16 mouse cellular contexts compared by ENCODE assay signal in the genomic region with DNA sequence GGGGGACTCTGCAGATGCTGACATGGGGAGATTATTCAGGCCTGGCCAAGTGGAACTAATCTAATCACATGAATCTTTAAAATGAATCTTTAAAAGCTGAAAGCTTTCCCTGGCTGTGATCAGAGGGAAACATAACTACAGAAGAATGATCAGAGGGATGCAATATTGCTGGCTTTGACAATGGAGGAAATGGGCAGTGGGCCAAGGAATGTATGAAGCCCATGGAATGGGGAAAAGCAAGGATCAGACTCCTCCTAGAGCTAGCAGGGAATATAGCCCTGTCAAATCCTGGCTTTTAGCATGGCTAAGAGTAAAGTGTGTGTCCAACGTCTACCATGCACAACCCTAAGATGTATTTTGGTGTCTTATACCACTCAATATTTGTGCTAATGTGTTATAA.
DNase-seq lines count a peak whose midpoint lies in the region; ATAC-seq and TF ChIP-seq lines count a peak whose summit lies in the region.
"Had no signal": no experiment of that assay in that cellular context is flagged by ENCODE, and none has a peak within 500 bp of the region (broad histone marks: within the 10 kb centered on the region; RNA-seq: fewer than 3 reads in every experiment).

No protein-coding gene starts in this region.

- H3K4me2 ChIP-seq in heart, embryonic 11.5 days: no peak overlapping the region
- no peak overlapping the region for H3K4me2 ChIP-seq in midbrain, postnatal 0 days (ENCODE audit: low read depth, low read length, poor library complexity, severe bottlenecking)
- H3K4me2 ChIP-seq in midbrain, embryonic 15.5 days: no peak overlapping the region
- H3K4me2 ChIP-seq: liver, embryonic 12.5 days; neural tube, embryonic 12.5 days had no signal

- H3K9me3 ChIP-seq in heart, embryonic 11.5 days (replicated peaks; ENCODE audit: control insufficient read depth, low read length): no peaks in the 10 kb centered on the region
- no peaks in the 10 kb centered on the region for H3K9me3 ChIP-seq in midbrain, postnatal 0 days (ENCODE audit: low read length)
- no peaks in the 10 kb centered on the region for H3K9me3 ChIP-seq in midbrain, embryonic 15.5 days
- H3K9me3 ChIP-seq: liver, embryonic 12.5 days; neural tube, embryonic 12.5 days had no signal

- TF ChIP-seq CTCF in midbrain, postnatal 0 days (IDR thresholded peaks at IDR 0.05): no peak

- ATAC-seq in heart, embryonic 11.5 days (replicated peaks; ENCODE audit: insufficient number of reproducible peaks, low FRiP score, low TSS enrichment): no peak
- no peak for ATAC-seq in midbrain, postnatal 0 days (ENCODE audit: low FRiP score)
- no peak for ATAC-seq in midbrain, embryonic 15.5 days (replicated peaks)
- ATAC-seq: forebrain, embryonic 16.5 days; inflammation-experienced regulatory T-cells, adult 6 months; liver, embryonic 12.5 days had no signal

- 81% methylated on average over 1 of the region's 1 CpGs for WGBS in heart, embryonic 11.5 days (ENCODE audit: insufficient replicate concordance)
- 52% methylated on average over 1 of the region's 1 CpGs for WGBS in midbrain, postnatal 0 days
- 59% methylated on average over 1 of the region's 1 CpGs for WGBS in midbrain, embryonic 15.5 days

- no peak overlapping the region for H3K27ac ChIP-seq in heart, embryonic 11.5 days (ENCODE audit: low read depth, low read length)
- no peak overlapping the region for H3K27ac ChIP-seq in midbrain, postnatal 0 days (ENCODE audit: low read depth, low read length)
- no peak overlapping the region for H3K27ac ChIP-seq in midbrain, embryonic 15.5 days
- H3K27ac ChIP-seq: liver, embryonic 12.5 days; macrophage; neural tube, embryonic 12.5 days had no signal

- DNase-seq in heart, postnatal 4 days: peak; percentile 35
- DNase-seq in kidney, postnatal 36 days: peak; percentile 4 to 20
- no peak for DNase-seq in kidney, adult 18-20 months
- peak; percentile 14 for DNase-seq in midbrain, postnatal 0 days (ENCODE audit: low spot score)
- DNase-seq in ovary, postnatal 36 days (ENCODE audit: low spot score): no peak
- DNase-seq: adrenal gland, adult 8-10 months; cerebellum, adult 2 months; layer of hippocampus, adult 9-11 months; thymus, adult 18-20 months had no signal

- no peak overlapping the region for H3K4me3 ChIP-seq in heart, embryonic 11.5 days (ENCODE audit: low read depth, low read length)
- no peak overlapping the region for H3K4me3 ChIP-seq in midbrain, postnatal 0 days (ENCODE audit: low read depth, low read length)
- H3K4me3 ChIP-seq in midbrain, embryonic 15.5 days: no peak overlapping the region
- H3K4me3 ChIP-seq: liver, embryonic 12.5 days; neural tube, embryonic 12.5 days had no signal

- H3K27me3 ChIP-seq in heart, embryonic 11.5 days (ENCODE audit: control insufficient read depth, insufficient read depth, low read length): no peaks in the 10 kb centered on the region
- no peaks in the 10 kb centered on the region for H3K27me3 ChIP-seq in midbrain, postnatal 0 days (ENCODE audit: insufficient read depth, low read length)
- H3K27me3 ChIP-seq in midbrain, embryonic 15.5 days (replicated peaks): no peaks in the 10 kb centered on the region
- H3K27me3 ChIP-seq: liver, embryonic 12.5 days; neural tube, embryonic 12.5 days had no signal

- H3K9ac ChIP-seq in heart, embryonic 11.5 days (ENCODE audit: low read depth, low read length): no peak overlapping the region
- H3K9ac ChIP-seq in midbrain, postnatal 0 days (replicated peaks; ENCODE audit: low read length, poor library complexity, severe bottlenecking): no peak overlapping the region
- no peak overlapping the region for H3K9ac ChIP-seq in midbrain, embryonic 15.5 days
- H3K9ac ChIP-seq: liver, embryonic 12.5 days; neural tube, embryonic 12.5 days had no signal

- H3K4me1 ChIP-seq in heart, embryonic 11.5 days (ENCODE audit: control insufficient read depth, insufficient read depth, low read length): no peaks in the 10 kb centered on the region
- H3K4me1 ChIP-seq in midbrain, postnatal 0 days (ENCODE audit: insufficient read depth, low read length): no peaks in the 10 kb centered on the region
- H3K4me1 ChIP-seq in midbrain, embryonic 15.5 days: no peaks in the 10 kb centered on the region
- H3K4me1 ChIP-seq: liver, embryonic 12.5 days; neural tube, embryonic 12.5 days had no signal

- no peaks in the 10 kb centered on the region for H3K36me3 ChIP-seq in heart, embryonic 11.5 days (ENCODE audit: control insufficient read depth, insufficient read depth, low read length)
- no peaks in the 10 kb centered on the region for H3K36me3 ChIP-seq in midbrain, postnatal 0 days (ENCODE audit: insufficient read depth, low read length)
- H3K36me3 ChIP-seq in midbrain, embryonic 15.5 days (replicated peaks): no peaks in the 10 kb centered on the region
- H3K36me3 ChIP-seq: liver, embryonic 12.5 days; neural tube, embryonic 12.5 days had no signal

Comparison
In these comparisons a context has a peak if more than half of its experiments do, and no peak if none do; other contexts are left out.
1. DNase-seq: peak in heart, postnatal 4 days (single experiment), kidney, postnatal 36 days (2 of 2) and midbrain, postnatal 0 days (single experiment); none in kidney, adult 18-20 months (single experiment) and ovary, postnatal 36 days (single experiment).